Mouse (Mus musculus): ENCODE measurements at regions not wholly inside any gene's neighbourhood (a gene's known extent, or its start where the extent isn't known, plus 50 kb on each side); places are given as distances from the start of the nearest gene placed in this dataset.
A peak's percentile ranks its signal among the peaks of the same experiment; 100 is the strongest.

GRCm38 (mm10) chr1:60823006-60823665, 63.7 kb upstream of the Ctla4 start:
- no peak for DNase-seq (ENCODE audit: low spot score)

GRCm38 (mm10) chr1:60824218-60825125, 62.3 kb upstream of the Ctla4 start:
- DNase-seq (ENCODE audit: low spot score) = no peak

GRCm38 (mm10) chr1:60825256-60826186, 61.3 kb upstream of the Ctla4 start:
- DNase-seq (ENCODE audit: low spot score) = peak; percentile 51

- no peak for DNase-seq (ENCODE audit: low spot score)
Observed at GRCm38 (mm10) chr1:60826981-60827380, 59.8 kb upstream of the Ctla4 start.

GRCm38 (mm10) chr1:60828152-60828551, 58.6 kb upstream of the Ctla4 start:
- DNase-seq (ENCODE audit: low spot score) = no peak

- peak; percentile 23 for DNase-seq (ENCODE audit: low spot score)
Observed at GRCm38 (mm10) chr1:60829849-60830248, 57.0 kb upstream of the Ctla4 start.

- DNase-seq (ENCODE audit: low spot score) = no peak
Observed at GRCm38 (mm10) chr1:60833668-60834067, 53.1 kb upstream of the Ctla4 start.
